Mouse (Mus musculus): ENCODE results near the gene Cep95.
"Not testable (repeated sequence)": the region's sequence is repeated elsewhere in the genome, so short reads cannot be mapped to it uniquely, and the experiment has no call there.

Cep95 gene

GRCm38 (mm10) chr11:106776960-106777359 is 12.1 kb upstream of the Cep95 start:
- no peak for DNase-seq (ENCODE audit: low read depth, low spot score)

- no peak for DNase-seq (ENCODE audit: low read depth, low spot score)
Measured at GRCm38 (mm10) chr11:106777395-106777794, 11.7 kb upstream of the Cep95 start.

- DNase-seq (ENCODE audit: low read depth, low spot score): no peak
Measured at GRCm38 (mm10) chr11:106778132-106778531, 10.9 kb upstream of the Cep95 start.

- no peak for DNase-seq (ENCODE audit: low read depth, low spot score)
Measured at GRCm38 (mm10) chr11:106778589-106779387, 10.3 kb upstream of the Cep95 start.

- peak; percentile 95 for DNase-seq (ENCODE audit: low read depth, low spot score)
Measured at GRCm38 (mm10) chr11:106779388-106780088, 9.5 kb upstream of the Cep95 start, which contains the start of gene Polg2. TSS of gene Polg2 (minus strand) at chr11:106779537.

- DNase-seq (ENCODE audit: low read depth, low spot score): no peak
Measured at GRCm38 (mm10) chr11:106780089-106780425, 9.0 kb upstream of the Cep95 start.

GRCm38 (mm10) chr11:106780590-106781220 is 8.3 kb upstream of the Cep95 start:
- DNase-seq (ENCODE audit: low read depth, low spot score): no peak

- DNase-seq (ENCODE audit: low read depth, low spot score): not testable (repeated sequence)
Measured at GRCm38 (mm10) chr11:106782271-106782670, 6.8 kb upstream of the Cep95 start.

- no peak for DNase-seq (ENCODE audit: low read depth, low spot score)
Measured at GRCm38 (mm10) chr11:106782841-106783764, 5.9 kb upstream of the Cep95 start.

GRCm38 (mm10) chr11:106784476-106784875 is 4.6 kb upstream of the Cep95 start:
- no peak for DNase-seq (ENCODE audit: low read depth, low spot score)

- no peak for DNase-seq (ENCODE audit: low read depth, low spot score)
Measured at GRCm38 (mm10) chr11:106785043-106785442, 4.0 kb upstream of the Cep95 start.

GRCm38 (mm10) chr11:106787131-106788025 is 1.7 kb upstream of the Cep95 start:
- DNase-seq (ENCODE audit: low read depth, low spot score): peak; percentile 86

- peak; percentile 95 for DNase-seq (ENCODE audit: low read depth, low spot score)
Measured at GRCm38 (mm10) chr11:106788026-106788774, 852 bp upstream of the Cep95 start.

GRCm38 (mm10) chr11:106789649-106790048 is 597 bp downstream of the Cep95 start:
- DNase-seq (ENCODE audit: low read depth, low spot score): no peak

GRCm38 (mm10) chr11:106793846-106794245 is 4.8 kb downstream of the Cep95 start:
- peak; percentile 49 for DNase-seq (ENCODE audit: low read depth, low spot score)

GRCm38 (mm10) chr11:106795679-106796078 is 6.6 kb downstream of the Cep95 start:
- DNase-seq (ENCODE audit: low read depth, low spot score): no peak

- no peak for DNase-seq (ENCODE audit: low read depth, low spot score)
Measured at GRCm38 (mm10) chr11:106802069-106802627, 13.1 kb downstream of the Cep95 start.

- not testable (repeated sequence) for DNase-seq (ENCODE audit: low read depth, low spot score)
Measured at GRCm38 (mm10) chr11:106807442-106807841, 18.4 kb downstream of the Cep95 start.

- DNase-seq (ENCODE audit: low read depth, low spot score): no peak
Measured at GRCm38 (mm10) chr11:106812410-106813136, 23.5 kb downstream of the Cep95 start.

Measured in R1 (cell line).